Mouse (Mus musculus) stomach, postnatal 0 days (tissue): ENCODE measurements around the gene Smyd2.

Experiments
- CTCF ChIP-seq: IDR thresholded peaks from 2 replicates; pipeline ENCODE4 v1.5.1; 2016; ENCODE audit warnings: antibody characterized with exemption, low read depth, mild to moderate bottlenecking, moderate library complexity
- EP300 ChIP-seq: optimal IDR thresholded peaks from 2 replicates; pipeline ENCODE3; 2016; ENCODE audit warnings: antibody characterized with exemption

DNA sequence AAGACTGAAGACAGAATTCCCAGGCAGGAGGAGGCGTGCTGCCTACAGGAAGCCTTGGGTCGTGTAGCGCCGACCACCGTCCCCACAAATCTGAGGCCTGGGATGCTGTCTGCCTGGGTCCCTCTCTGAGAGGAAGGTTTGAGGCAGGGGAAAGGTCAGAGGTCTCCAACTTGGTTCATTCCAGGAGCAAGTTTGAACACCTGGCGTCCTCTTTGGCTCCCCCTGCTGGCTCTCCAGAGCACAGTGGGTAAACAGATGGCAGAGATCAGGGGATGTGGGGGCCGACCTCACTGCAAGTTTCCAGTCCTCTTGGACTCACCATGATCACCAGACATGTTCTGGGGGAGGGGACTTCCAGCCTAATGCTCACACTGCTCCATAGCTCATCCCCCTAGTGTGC lies 39.3 kb downstream of the Smyd2 start:
- TF ChIP-seq CTCF (peak; percentile 85), EP300 (no peak)
